Mouse (Mus musculus) liver, postnatal 0 days (tissue): ENCODE measurements around the gene Slc16a10. TPM values are rescaled to one million over a fixed set of nuclear protein-coding genes. Genes with fewer than 3 reads are reported as not detected.

Experiments
- ATAC-seq: fragments of 200-750 bp; cut with Nextera tagmentation; 2 replicates; pipeline ENCODE4 v1.8.0; 2017; ENCODE audit warnings: mild to moderate bottlenecking, moderate library complexity
- DNase-seq: peaks from one replicate; pipeline ENCODE4 v3.0.0-alpha.2; 2016
- H3K27ac ChIP-seq: fragments of 300-500 bp; sonication (generic); 2 replicates; pipeline ENCODE4 v1.5.1; 2014; ENCODE audit warnings: antibody characterized with exemption, moderate library complexity, mild to moderate bottlenecking, low read depth
- H3K27me3 ChIP-seq: fragments of 300-500 bp; sonication (generic); 2 replicates; pipeline ENCODE4 v1.6.1; 2014; ENCODE audit warnings: low read length, control low read depth, mixed read lengths; ENCODE audit not compliant: insufficient read depth
- H3K36me3 ChIP-seq: fragments of 300-500 bp; sonication (generic); replicated peaks from 2 replicates; pipeline ENCODE4 v1.6.1; 2014; ENCODE audit warnings: mild to moderate bottlenecking, control low read depth, low read length, moderate library complexity, mixed read lengths; ENCODE audit not compliant: insufficient read depth
- H3K4me1 ChIP-seq: fragments of 300-500 bp; sonication (generic); 2 replicates; pipeline ENCODE4 v1.6.1; 2014; ENCODE audit warnings: antibody characterized with exemption, mild to moderate bottlenecking, control low read depth; ENCODE audit not compliant: insufficient read depth
- H3K4me2 ChIP-seq: fragments of 300-500 bp; sonication (generic); 2 replicates; pipeline ENCODE4 v1.6.1; 2014; ENCODE audit warnings: low read depth, mild to moderate bottlenecking, low read length, moderate library complexity, mixed read lengths
- H3K4me3 ChIP-seq: fragments of 300-500 bp; sonication (generic); 2 replicates; pipeline ENCODE4 v1.5.1; 2014; ENCODE audit warnings: low read depth, low read length
- H3K9ac ChIP-seq: fragments of 300-500 bp; sonication (generic); replicated peaks from 2 replicates; pipeline ENCODE4 v1.6.1; 2014; ENCODE audit warnings: mild to moderate bottlenecking, moderate library complexity
- H3K9me3 ChIP-seq: fragments of 300-500 bp; sonication (generic); 2 replicates; pipeline ENCODE4 v1.6.1; 2016; ENCODE audit warnings: mild to moderate bottlenecking, control low read depth, low read length, mixed read lengths
- CTCF ChIP-seq: sonication (generic); IDR thresholded peaks from 2 replicates; pipeline ENCODE4 v1.5.1; 2016; ENCODE audit warnings: antibody characterized with exemption, low read depth
- EP300 ChIP-seq: IDR thresholded peaks from 2 replicates; pipeline ENCODE4 v1.6.1; 2016; ENCODE audit warnings: antibody characterized with exemption, low read depth, mild to moderate bottlenecking
- WGBS: fragments of 180-500 bp; shearing (Covaris S2); extraction: QIAGEN DNeasy Blood & Tissue Kit; methylation state at CpG from one replicate; pipeline ENCODE4 v1.1.7; 2014; ENCODE audit not compliant: insufficient replicate concordance; 5-methylcytosine and 5-hydroxymethylcytosine counted together
- polyA plus RNA-seq: library from polyadenylated mRNA; unstranded; fragments of >200 nt; fragmentation: Nextera tagmentation; extraction: Ambion mirVana; gene quantifications from 2 replicates; pipeline ENCODE4 v1.2.1, GENCODE M21; 2015

Slc16a10 gene
- polyA plus RNA-seq, 1 experiment from 2014 or later: 22.1 TPM

GRCm38 (mm10) chr10:40144815-40145214 lies 2.8 kb upstream of the Slc16a10 start:
- H3K4me2 ChIP-seq: no peak overlapping the region
- no peaks in the 10 kb centered on the region for H3K9me3 ChIP-seq
- ATAC-seq: no peak
- H3K4me3 ChIP-seq: no peak overlapping the region
- no peak for DNase-seq
- no peaks in the 10 kb centered on the region for H3K27me3 ChIP-seq
- peaks cover 24% of the 10 kb centered on the region for H3K4me1 ChIP-seq
- TF ChIP-seq EP300 (no peak), CTCF (no peak)
- no peaks in the 10 kb centered on the region for H3K36me3 ChIP-seq
- H3K27ac ChIP-seq: no peak overlapping the region
- H3K9ac ChIP-seq: no peak overlapping the region
- WGBS: 92% methylated on average over 1 of the region's 1 CpGs

- 4% methylated on average over 27 of the region's 27 CpGs for whole genome bisulfite sequencing
- peak overlapping the region; percentile 95 for H3K9ac ChIP-seq
- peak; percentile 42 for ATAC-seq
- H3K4me3 ChIP-seq: peak overlapping the region; percentile 93
- H3K36me3 ChIP-seq: no peaks in the 10 kb centered on the region
- H3K27me3 ChIP-seq: no peaks in the 10 kb centered on the region
- H3K27ac ChIP-seq: peak overlapping the region; percentile 91
- peaks cover 9% of the 10 kb centered on the region; the same call in 1 of the 2 replicates for H3K4me1 ChIP-seq
- TF ChIP-seq EP300 (peak; percentile 94), CTCF (peak; percentile 11; the same call in 1 of the 2 replicates)
- peak; percentile 53 for DNase-seq
- H3K9me3 ChIP-seq: no peaks in the 10 kb centered on the region
- H3K4me2 ChIP-seq: peak overlapping the region; percentile 91
Measured at GRCm38 (mm10) chr10:40141016-40141851, 824 bp downstream of the Slc16a10 start.

- DNase-seq: no peak
- no peaks in the 10 kb centered on the region for H3K36me3 ChIP-seq
- H3K4me1 ChIP-seq: peaks cover 13% of the 10 kb centered on the region
- ATAC-seq: no peak
- H3K27ac ChIP-seq: no peak overlapping the region
- H3K4me3 ChIP-seq: peak overlapping the region; percentile 93
- H3K9ac ChIP-seq: peak overlapping the region; percentile 32; the same call in 1 of the 2 replicates
- WGBS: 72% methylated on average over 4 of the region's 4 CpGs
- TF ChIP-seq EP300 (no peak), CTCF (no peak)
- H3K4me2 ChIP-seq: peak overlapping the region; percentile 91
- no peaks in the 10 kb centered on the region for H3K27me3 ChIP-seq
- no peaks in the 10 kb centered on the region for H3K9me3 ChIP-seq
Measured at GRCm38 (mm10) chr10:40139646-40140045, 2.4 kb downstream of the Slc16a10 start.

- peak overlapping the region; percentile 15; the same call in 1 of the 2 replicates for H3K4me2 ChIP-seq
- TF ChIP-seq CTCF: peak; percentile 41
- no peak for TF ChIP-seq EP300
- no peaks in the 10 kb centered on the region; the same call in 1 of the 2 replicates for H3K36me3 ChIP-seq
- no peak overlapping the region for H3K9ac ChIP-seq
- DNase-seq (no peak), ATAC-seq (no peak)
- H3K4me3 ChIP-seq: no peak overlapping the region
- WGBS: 69% methylated on average over 9 of the region's 9 CpGs
- no peak overlapping the region for H3K27ac ChIP-seq
- H3K4me1 ChIP-seq: peaks cover 24% of the 10 kb centered on the region
- H3K27me3 ChIP-seq: no peaks in the 10 kb centered on the region
- no peaks in the 10 kb centered on the region for H3K9me3 ChIP-seq
Measured at GRCm38 (mm10) chr10:40135807-40136778, 6.0 kb downstream of the Slc16a10 start.

GRCm38 (mm10) chr10:40134906-40135305 lies 7.2 kb downstream of the Slc16a10 start:
- Histone ChIP-seq H3K27ac (no peak overlapping the region), H3K9ac (no peak overlapping the region)

More at GRCm38 (mm10) chr10:40134906-40135305, 7.2 kb downstream of the Slc16a10 start:
- H3K4me3 ChIP-seq: no peak overlapping the region
- no peak overlapping the region; the same call in 1 of the 2 replicates for H3K4me2 ChIP-seq
- peaks cover 24% of the 10 kb centered on the region for H3K4me1 ChIP-seq
- no peaks in the 10 kb centered on the region for H3K9me3 ChIP-seq
- no peak for TF ChIP-seq EP300
- no peak for TF ChIP-seq CTCF
- ATAC-seq: no peak
- no peaks in the 10 kb centered on the region for H3K27me3 ChIP-seq
- no peaks in the 10 kb centered on the region; the same call in 1 of the 2 replicates for H3K36me3 ChIP-seq
- WGBS: 87% methylated on average over 6 of the region's 6 CpGs
- DNase-seq: no peak
